Mouse (Mus musculus) forebrain, embryonic 13.5 days (tissue): ENCODE results near the gene Vps37c. TPM values are rescaled to one million over a fixed set of nuclear protein-coding genes. Genes with fewer than 3 reads are reported as not detected.

Experiments
- ATAC-seq: fragments of 200-750 bp; cut with Nextera tagmentation; 2 replicates; pipeline ENCODE4 v1.8.0; 2017
- H3K27ac ChIP-seq: fragments of 300-500 bp; sonication (generic); 2 replicates; pipeline ENCODE4 v1.5.1; 2015; ENCODE audit warnings: inconsistent platforms, mild to moderate bottlenecking, moderate library complexity
- H3K27me3 ChIP-seq: fragments of 300-500 bp; sonication (generic); 2 replicates; pipeline ENCODE4 v1.6.1; 2015; ENCODE audit warnings: mild to moderate bottlenecking, inconsistent platforms
- H3K36me3 ChIP-seq: fragments of 300-500 bp; sonication (generic); 2 replicates; pipeline ENCODE4 v1.6.1; 2015; ENCODE audit warnings: mild to moderate bottlenecking, inconsistent platforms; ENCODE audit not compliant: poor library complexity, severe bottlenecking
- H3K4me1 ChIP-seq: fragments of 300-500 bp; sonication (generic); 2 replicates; pipeline ENCODE4 v1.6.1; 2015; ENCODE audit warnings: inconsistent platforms
- H3K4me2 ChIP-seq: fragments of 300-500 bp; sonication (generic); 2 replicates; pipeline ENCODE4 v1.6.1; 2015; ENCODE audit warnings: inconsistent platforms, mild to moderate bottlenecking, moderate library complexity
- H3K4me3 ChIP-seq: fragments of 300-500 bp; sonication (generic); 2 replicates; pipeline ENCODE4 v1.5.1; 2015; ENCODE audit warnings: mild to moderate bottlenecking, inconsistent platforms
- H3K9ac ChIP-seq: fragments of 300-500 bp; sonication (generic); 2 replicates; pipeline ENCODE4 v1.6.1; 2015; ENCODE audit warnings: mild to moderate bottlenecking, inconsistent platforms
- H3K9me3 ChIP-seq: fragments of 300-500 bp; sonication (generic); replicated peaks from 2 replicates; pipeline ENCODE4 v1.6.1; 2016; ENCODE audit warnings: inconsistent platforms
- WGBS: fragments of 180-500 bp; shearing (Covaris S2); methylation state at CpG from one replicate; pipeline ENCODE4 v1.1.7; 2015; 5-methylcytosine and 5-hydroxymethylcytosine counted together
- polyA plus RNA-seq: library from polyadenylated mRNA; unstranded; fragments of >200 nt; fragmentation: Nextera tagmentation; extraction: Ambion mirVana; gene quantifications from 2 replicates; pipeline ENCODE4 v1.2.1, GENCODE M21; 2015

The Vps37c gene
- polyA plus RNA-seq, 1 experiment from 2014 or later = 32.1 TPM

- no peaks in the 10 kb centered on the region for H3K9me3 ChIP-seq
- no peak overlapping the region for H3K4me3 ChIP-seq
- 90% methylated on average over 4 of the region's 4 CpGs for WGBS
- H3K36me3 ChIP-seq = no peaks in the 10 kb centered on the region
- ATAC-seq = no peak
- no peaks in the 10 kb centered on the region for H3K27me3 ChIP-seq
- H3K4me1 ChIP-seq = peaks cover 48% of the 10 kb centered on the region
- H3K9ac ChIP-seq = peak overlapping the region; percentile 21; the same call in 1 of the 2 replicates
- no peak overlapping the region for H3K27ac ChIP-seq
- no peak overlapping the region for H3K4me2 ChIP-seq
Measured at GRCm38 (mm10) chr19:10691121-10691520, 2.6 kb downstream of the Vps37c start.

GRCm38 (mm10) chr19:10691660-10692059, 3.1 kb downstream of the Vps37c start:
- no peak overlapping the region for H3K4me3 ChIP-seq
- peaks cover 52% of the 10 kb centered on the region for H3K4me1 ChIP-seq
- no peaks in the 10 kb centered on the region for H3K27me3 ChIP-seq
- H3K4me2 ChIP-seq = no peak overlapping the region
- H3K36me3 ChIP-seq = no peaks in the 10 kb centered on the region
- H3K27ac ChIP-seq = no peak overlapping the region; the same call in 1 of the 2 replicates
- no peak for ATAC-seq
- H3K9me3 ChIP-seq = no peaks in the 10 kb centered on the region
- 78% methylated on average over 3 of the region's 3 CpGs for WGBS
- H3K9ac ChIP-seq = peak overlapping the region; percentile 21; the same call in 1 of the 2 replicates

GRCm38 (mm10) chr19:10692361-10692760, 3.8 kb downstream of the Vps37c start:
- Histone ChIP-seq H3K27me3 (no peaks in the 10 kb centered on the region), H3K4me1 (peaks cover 54% of the 10 kb centered on the region), H3K9ac (no peak overlapping the region), H3K4me3 (no peak overlapping the region), H3K27ac (no peak overlapping the region), H3K9me3 (no peaks in the 10 kb centered on the region), H3K4me2 (no peak overlapping the region), H3K36me3 (no peaks in the 10 kb centered on the region)
- no peak for ATAC-seq
- 93% methylated on average over 4 of the region's 4 CpGs for WGBS

DNA sequence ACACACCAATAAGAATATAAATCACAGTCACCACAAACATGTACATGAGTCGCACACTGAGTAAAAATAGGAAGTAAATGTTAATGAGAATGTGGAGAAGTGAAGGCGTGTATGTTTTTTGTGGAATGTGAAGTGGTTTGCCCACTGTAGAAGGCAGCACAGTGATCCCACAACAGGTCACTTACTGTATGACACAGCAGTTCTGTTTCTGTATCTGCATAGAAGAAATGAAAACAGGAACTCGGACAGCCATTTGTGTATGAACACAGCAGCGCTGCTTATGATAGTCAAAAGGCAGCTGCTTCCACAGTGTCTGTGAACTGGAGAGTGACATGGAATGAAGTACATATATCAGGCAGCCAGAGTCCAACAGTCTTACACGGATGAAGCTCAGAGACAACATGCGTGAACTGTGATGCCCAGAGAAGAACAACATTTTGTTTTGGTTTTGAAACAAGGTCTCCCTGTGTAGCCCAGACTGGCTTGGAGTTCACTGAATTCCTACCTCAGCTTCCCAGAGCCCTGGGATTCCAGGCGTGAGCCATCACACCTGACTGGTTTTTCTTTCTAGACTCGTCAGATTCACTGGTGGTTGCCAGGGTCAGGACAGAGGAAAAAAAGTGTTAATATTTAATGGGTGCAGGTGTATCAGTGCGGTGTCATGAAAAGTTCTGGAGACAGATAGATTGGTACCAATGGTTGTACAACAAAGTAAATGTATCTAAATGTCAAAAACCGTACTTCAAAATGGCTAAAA, 5.6 kb downstream of the Vps37c start:
- H3K36me3 ChIP-seq = no peaks in the 10 kb centered on the region
- peaks cover 65% of the 10 kb centered on the region for H3K4me1 ChIP-seq
- no peaks in the 10 kb centered on the region for H3K27me3 ChIP-seq
- WGBS = 89% methylated on average over 10 of the region's 10 CpGs
- H3K4me3 ChIP-seq = no peak overlapping the region
- H3K27ac ChIP-seq = no peak overlapping the region
- H3K4me2 ChIP-seq = no peak overlapping the region
- no peak for ATAC-seq
- H3K9me3 ChIP-seq = no peaks in the 10 kb centered on the region
- H3K9ac ChIP-seq = no peak overlapping the region

DNA sequence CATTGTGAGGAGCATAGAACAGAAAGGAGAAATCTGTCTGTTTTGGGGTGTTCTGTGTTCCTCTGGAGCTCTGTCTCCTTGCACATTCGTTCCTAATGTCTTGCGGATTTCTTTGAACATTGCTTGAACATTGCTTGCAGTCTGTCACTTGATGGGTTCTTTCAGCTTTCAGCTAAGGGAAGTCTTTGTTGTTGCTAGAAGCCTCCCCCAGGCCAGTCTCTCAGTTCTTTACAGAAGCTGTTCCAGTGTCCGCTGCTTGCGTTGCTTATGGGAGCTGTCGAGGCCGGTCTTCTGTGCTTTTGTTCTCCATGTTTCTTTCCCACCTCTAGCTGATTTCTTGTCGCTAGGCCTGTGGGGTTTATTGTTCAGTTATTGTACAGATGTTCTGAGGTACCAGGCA, 7.3 kb downstream of the Vps37c start:
- H3K4me1 ChIP-seq = peaks cover 65% of the 10 kb centered on the region
- WGBS = 15% methylated on average over 7 of the region's 7 CpGs
- H3K9ac ChIP-seq = peak overlapping the region; percentile 47
- no peaks in the 10 kb centered on the region for H3K9me3 ChIP-seq
- no peak overlapping the region for H3K4me3 ChIP-seq
- ATAC-seq = no peak
- no peaks in the 10 kb centered on the region for H3K36me3 ChIP-seq
- peak overlapping the region; percentile 21 for H3K4me2 ChIP-seq
- no peaks in the 10 kb centered on the region for H3K27me3 ChIP-seq
- H3K27ac ChIP-seq = peak overlapping the region; percentile 77

DNA sequence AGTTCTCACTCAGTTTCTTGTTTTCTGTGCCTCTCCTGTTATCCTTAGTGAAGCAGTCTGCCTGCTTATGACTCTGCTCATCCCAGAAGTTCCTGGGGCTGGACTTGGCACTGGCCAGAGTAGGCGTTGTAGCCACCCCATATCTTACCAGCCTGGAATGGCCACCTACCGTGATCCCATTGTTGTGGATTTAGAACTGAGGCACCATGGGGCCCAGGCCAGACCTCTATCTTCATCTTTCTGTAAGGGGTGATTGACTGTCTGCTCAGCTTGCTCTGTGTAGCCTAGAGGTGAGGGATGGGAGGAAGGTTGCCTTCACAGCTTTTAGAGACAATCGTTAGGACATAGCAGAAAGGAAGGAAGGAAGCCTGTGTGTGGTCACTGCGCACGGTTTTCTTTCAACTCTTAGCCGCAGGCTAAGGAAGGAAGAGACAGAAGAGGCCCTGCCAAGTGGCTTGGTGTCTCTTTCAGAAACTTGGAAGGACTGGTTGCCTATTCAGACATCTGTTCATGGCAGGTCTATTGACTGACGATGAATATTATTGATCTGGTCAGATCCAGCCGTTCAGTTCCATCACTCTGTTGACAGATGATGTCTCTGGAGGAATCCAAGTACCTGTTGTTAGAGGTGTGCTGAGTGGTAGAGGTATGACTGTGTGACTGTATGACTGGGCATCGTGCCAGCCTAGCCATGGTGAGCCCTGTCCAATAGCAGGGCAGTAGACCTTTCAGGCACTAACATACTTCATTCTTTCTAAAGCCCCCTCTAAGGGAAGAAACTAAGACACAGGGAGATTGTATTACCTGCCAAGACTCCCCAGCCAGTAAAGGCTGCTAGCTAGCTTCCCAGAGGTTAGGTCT, 9.8 kb downstream of the Vps37c start:
- H3K4me1 ChIP-seq = peaks cover 63% of the 10 kb centered on the region
- H3K4me2 ChIP-seq = no peak overlapping the region
- H3K9me3 ChIP-seq = no peaks in the 10 kb centered on the region
- H3K27ac ChIP-seq = no peak overlapping the region
- peaks cover 4% of the 10 kb centered on the region; the same call in 1 of the 2 replicates for H3K36me3 ChIP-seq
- H3K9ac ChIP-seq = no peak overlapping the region
- no peaks in the 10 kb centered on the region for H3K27me3 ChIP-seq
- WGBS = 77% methylated on average over 9 of the region's 9 CpGs
- 0 out of 2 replicates have a peak, but pooled peaks have one; percentile 16 for ATAC-seq
- H3K4me3 ChIP-seq = no peak overlapping the region

GRCm38 (mm10) chr19:10699851-10700250, 11.3 kb downstream of the Vps37c start:
- H3K4me1 ChIP-seq = peaks cover 68% of the 10 kb centered on the region
- H3K4me3 ChIP-seq = no peak overlapping the region
- H3K27ac ChIP-seq = no peak overlapping the region
- no peak overlapping the region for H3K4me2 ChIP-seq
- no peaks in the 10 kb centered on the region for H3K9me3 ChIP-seq
- peak; percentile 30; the same call in 1 of the 2 replicates for ATAC-seq
- no peaks in the 10 kb centered on the region for H3K27me3 ChIP-seq
- WGBS = 50% methylated on average over 9 of the region's 9 CpGs
- H3K36me3 ChIP-seq = peaks cover 6% of the 10 kb centered on the region; the same call in 1 of the 2 replicates
- no peak overlapping the region for H3K9ac ChIP-seq

- Histone ChIP-seq H3K27ac (no peak overlapping the region), H3K4me2 (no peak overlapping the region), H3K9me3 (no peaks in the 10 kb centered on the region), H3K4me1 (peaks cover 58% of the 10 kb centered on the region), H3K36me3 (peaks cover 9% of the 10 kb centered on the region), H3K4me3 (no peak overlapping the region), H3K9ac (no peak overlapping the region), H3K27me3 (no peaks in the 10 kb centered on the region)
- 60% methylated on average over 6 of the region's 6 CpGs for WGBS
- ATAC-seq = no peak
Measured at GRCm38 (mm10) chr19:10701013-10701726, 12.6 kb downstream of the Vps37c start.

DNA sequence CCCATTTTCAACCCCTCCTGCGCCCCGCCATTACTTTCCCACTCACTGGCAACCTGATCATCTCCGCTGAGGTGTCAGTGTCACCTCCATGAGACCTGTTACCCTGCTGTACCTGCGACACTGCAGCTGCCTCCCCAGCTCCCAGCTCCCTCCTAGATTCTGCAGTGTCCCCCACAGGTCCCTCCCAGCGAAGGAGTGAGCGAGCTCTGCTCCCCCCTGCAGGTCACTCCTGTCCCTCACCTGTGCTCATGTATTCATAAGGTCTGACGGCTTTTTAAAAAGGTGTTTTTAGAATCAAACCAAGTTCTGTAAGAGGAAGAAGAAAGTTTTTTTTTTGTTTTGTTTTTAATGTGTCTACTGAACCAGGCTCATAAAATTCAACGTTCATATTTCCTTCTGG, 13.6 kb downstream of the Vps37c start:
- H3K4me3 ChIP-seq = no peak overlapping the region
- H3K27me3 ChIP-seq = no peaks in the 10 kb centered on the region
- 86% methylated on average over 8 of the region's 8 CpGs for WGBS
- peaks cover 54% of the 10 kb centered on the region for H3K4me1 ChIP-seq
- H3K36me3 ChIP-seq = peaks cover 18% of the 10 kb centered on the region
- no peak for ATAC-seq
- H3K9ac ChIP-seq = no peak overlapping the region
- no peaks in the 10 kb centered on the region for H3K9me3 ChIP-seq
- no peak overlapping the region for H3K4me2 ChIP-seq
- H3K27ac ChIP-seq = no peak overlapping the region

DNA sequence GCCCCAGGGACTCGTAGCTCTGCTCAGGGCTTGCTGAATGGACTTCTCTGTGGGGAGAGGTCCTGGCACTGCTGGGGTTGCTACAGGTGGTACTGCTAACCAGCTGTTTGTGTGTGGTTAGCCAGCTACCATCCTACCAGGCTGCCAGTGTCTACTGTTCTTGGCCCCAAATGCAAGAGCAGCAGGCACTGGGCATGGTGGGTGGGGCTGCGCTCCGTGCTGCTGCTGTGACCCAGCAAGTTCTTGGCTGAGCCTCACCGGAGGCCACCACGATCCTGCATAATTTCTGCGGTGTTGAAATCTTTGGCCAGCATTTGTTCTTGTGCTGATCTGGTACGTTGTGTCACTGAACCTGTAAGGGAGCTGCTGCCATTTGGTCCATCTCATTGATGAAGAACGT, 14.9 kb downstream of the Vps37c start:
- 93% methylated on average over 8 of the region's 8 CpGs for WGBS
- no peak overlapping the region for H3K9ac ChIP-seq
- H3K27ac ChIP-seq = no peak overlapping the region
- peaks cover 30% of the 10 kb centered on the region for H3K36me3 ChIP-seq
- H3K27me3 ChIP-seq = no peaks in the 10 kb centered on the region
- ATAC-seq = no peak
- peaks cover 41% of the 10 kb centered on the region for H3K4me1 ChIP-seq
- no peak overlapping the region for H3K4me2 ChIP-seq
- no peak overlapping the region for H3K4me3 ChIP-seq
- no peaks in the 10 kb centered on the region for H3K9me3 ChIP-seq

DNA sequence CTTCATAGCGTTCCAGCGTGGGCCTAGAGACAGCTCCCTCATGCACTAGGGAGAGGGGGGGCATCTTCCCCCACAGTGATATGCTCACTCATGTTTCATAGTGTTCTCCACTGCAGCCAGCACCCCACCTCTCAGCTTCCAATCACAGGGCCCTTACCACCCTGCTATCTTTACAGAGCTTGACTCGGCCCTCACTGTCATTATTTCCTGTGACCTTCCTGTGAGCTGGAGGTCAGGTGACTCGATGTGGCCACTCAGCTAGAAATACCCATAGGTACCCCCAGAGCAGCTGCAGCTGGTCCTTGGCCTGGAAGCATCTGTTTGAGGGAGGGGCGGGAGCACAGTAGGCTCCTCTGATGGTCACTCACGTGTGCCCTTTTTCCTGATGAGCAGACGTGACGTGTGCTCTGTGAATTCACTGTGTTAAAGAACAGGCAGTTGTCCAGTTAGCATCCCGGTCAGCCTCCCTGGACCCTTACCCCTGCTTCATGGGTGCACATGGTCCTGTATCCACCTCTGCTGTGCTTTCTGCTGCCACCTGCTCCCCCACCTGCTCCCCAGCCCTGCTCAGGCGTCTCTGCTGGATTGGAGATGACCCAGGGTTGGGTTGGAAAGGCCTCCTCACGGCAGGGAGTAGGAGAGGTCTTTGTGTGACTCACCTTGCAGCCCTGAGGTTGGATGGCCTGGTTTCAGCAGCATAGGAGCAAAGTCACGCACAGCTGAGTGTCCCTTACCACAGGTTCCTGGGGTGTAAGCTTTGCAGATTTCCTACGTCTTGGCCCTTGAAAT, 18.7 kb downstream of the Vps37c start:
- no peaks in the 10 kb centered on the region for H3K9me3 ChIP-seq
- peak overlapping the region; percentile 8; the same call in 1 of the 2 replicates for H3K27ac ChIP-seq
- H3K4me1 ChIP-seq = peaks cover 39% of the 10 kb centered on the region
- H3K9ac ChIP-seq = no peak overlapping the region
- no peaks in the 10 kb centered on the region for H3K27me3 ChIP-seq
- no peak overlapping the region for H3K4me2 ChIP-seq
- ATAC-seq = no peak
- H3K36me3 ChIP-seq = peaks cover 49% of the 10 kb centered on the region
- H3K4me3 ChIP-seq = no peak overlapping the region
- 74% methylated on average over 13 of the region's 13 CpGs for WGBS
